Mouse (Mus musculus): ENCODE results near the gene Lpxn.

Lpxn gene

DNA sequence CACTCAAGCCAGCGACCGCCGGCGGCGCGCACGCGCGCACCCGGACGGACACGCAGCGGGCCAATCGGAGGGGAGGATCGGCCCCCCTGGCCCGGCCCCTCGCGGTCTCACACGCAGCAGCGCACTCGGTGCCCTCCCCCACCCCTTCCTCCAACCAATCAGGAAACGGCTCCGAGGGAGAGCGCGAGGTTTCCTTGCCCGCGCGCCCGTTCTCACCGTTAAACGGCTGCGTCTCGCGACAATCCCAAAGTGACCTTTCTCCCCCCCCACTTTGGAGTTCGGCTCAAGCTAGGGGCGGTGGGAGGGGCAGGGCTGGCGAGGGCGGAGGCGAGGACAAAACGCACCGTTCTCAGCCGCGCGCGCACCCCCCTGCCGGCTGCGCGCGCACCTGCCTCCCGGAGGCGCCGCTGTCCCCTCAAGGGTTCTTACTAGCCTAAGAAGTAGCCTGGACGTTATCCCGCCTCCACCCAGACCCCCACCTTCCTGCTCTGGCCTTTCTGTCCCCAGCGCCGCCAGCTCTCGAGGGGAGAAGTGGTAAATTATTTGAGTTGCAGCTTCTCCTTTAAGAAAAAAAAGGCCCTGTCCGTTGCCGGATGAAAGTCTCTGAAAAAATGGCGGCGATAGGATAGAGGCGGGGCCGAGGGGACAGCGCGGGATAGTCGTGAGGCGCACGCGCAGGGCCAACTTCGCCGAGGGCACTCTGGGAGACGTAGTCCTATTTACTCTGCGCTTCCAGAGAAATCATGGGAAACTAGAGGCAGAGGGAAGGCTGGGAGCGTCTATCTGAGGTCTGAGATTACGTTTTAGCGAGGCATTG is at the start of gene Lpxn, which contains the start of gene Zfp91:
Lpxn (plus strand) TSS at position 683 of the 817 bp plus-strand sequence.
Zfp91 (minus strand) TSS at position 616 of the 817 bp plus-strand sequence.
- in situ Hi-C loops (cut with MboI; ENCODE audit: unreplicated experiment in 2 of 2) = no loop called here

DNA sequence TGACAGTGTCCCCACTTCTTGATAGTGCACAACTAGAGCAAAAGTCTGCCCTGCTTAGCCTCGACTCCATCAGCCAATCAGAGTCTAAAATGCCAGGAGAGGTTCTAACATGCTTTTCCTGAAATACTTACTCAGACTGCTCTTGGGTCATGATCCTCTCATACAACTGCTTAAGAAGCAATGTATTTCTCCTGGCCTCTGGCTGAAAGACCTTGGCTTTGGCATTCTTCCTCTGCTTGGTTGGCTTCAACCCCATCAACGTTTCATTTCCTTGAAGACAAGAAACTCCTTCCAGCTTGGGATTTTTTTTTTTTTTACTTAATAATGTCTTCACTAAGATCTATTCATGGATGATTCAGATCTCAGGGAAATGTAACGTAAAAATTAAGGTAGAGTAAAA is 39.7 kb upstream of the Lpxn start:
- in situ Hi-C loops (cut with MboI; ENCODE audit: unreplicated experiment in 2 of 2) = no loop called here

DNA sequence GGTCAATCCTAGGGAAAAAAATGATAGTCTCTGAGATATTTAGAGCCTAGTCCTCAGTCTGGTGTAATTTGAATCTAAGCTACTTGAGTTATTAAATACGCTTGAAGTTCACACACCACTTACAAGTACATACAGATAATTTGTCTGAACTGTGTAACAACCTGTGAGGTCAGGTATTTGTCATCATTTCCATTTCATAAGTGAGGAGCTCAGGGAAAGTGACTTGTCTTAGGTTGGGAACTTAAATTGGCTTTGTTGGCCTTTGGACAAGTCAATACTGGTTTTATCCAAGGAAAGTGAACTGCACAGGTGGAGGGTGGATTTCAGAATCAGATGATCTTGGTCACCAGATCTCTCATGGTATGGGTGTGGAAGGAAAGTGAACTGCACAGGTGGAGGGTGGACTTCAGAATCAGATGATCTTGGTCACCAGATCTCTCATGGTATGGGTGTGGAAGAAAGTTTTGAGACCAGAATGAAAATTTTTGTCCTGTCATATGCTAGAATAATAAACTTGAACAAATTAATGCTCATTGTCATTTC is 37.0 kb upstream of the Lpxn start:
- in situ Hi-C loops (cut with MboI; ENCODE audit: unreplicated experiment in 2 of 2) = no loop called here

DNA sequence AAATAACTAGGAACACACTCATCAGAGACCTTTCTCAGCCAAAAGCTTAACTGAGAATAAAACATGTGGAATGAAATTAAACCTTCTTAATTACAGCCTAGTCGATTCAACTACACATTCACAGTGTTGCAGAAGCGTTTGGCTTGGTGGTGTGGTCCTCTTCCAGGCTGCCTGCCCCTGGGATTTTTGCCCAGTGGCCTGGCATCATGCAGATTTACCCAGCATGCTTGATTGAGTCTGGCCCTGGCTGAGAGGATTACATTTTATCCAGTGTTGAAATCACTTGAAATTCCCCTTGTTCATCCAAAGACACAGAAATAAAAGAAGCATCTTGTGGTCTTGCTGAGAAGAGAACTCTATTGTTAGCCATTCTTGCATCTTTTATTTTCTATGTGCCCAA is 36.3 kb upstream of the Lpxn start:
- in situ Hi-C loops (cut with MboI; ENCODE audit: unreplicated experiment in 2 of 2) = loop anchor here (5.0 kb wide), 2 partner anchors 58 to 63 kb away; no protein-coding TSS in a partner anchor

DNA sequence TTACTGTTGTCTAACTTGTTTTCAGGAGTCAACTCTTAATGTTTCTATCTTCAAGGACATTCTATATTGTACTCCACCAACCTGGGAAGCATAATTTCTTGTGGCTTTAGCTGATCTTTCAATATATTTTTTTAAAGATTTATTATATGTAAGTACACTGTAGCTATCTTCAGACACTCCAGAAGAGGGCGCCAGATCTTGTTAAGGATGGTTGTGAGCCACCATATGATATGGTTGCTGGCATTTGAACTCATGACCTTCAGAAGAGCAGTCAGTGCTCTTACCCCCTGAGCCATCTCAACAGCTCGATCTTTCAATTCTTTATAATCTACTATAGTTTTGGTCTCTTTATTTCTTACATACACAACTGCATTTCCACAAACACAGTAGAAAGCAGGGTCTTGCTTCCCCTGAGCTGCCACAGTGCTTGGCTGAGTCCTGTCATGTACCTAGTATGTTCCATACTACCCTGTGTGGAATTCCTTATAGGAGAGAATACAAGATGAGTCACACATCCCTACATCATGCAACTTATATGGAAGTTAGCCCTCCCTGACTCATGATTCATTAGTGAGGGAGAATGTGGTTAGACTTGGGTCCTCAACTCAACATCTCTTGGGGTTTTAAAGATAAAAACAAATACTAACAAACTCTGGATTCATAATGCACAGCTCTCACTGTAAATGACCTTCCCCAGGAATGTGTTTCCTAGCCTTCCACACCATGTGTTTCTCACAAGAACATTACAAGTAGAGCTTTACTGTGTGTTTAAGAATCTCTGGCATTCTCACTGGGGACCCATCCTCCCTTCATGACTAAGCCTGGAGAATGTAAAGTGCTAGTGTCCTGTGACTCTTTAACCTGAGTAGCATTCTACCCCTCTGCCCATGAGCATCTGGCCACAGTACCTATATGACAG is 33.5 kb upstream of the Lpxn start:
- in situ Hi-C loops (cut with MboI; ENCODE audit: unreplicated experiment in 2 of 2) = loop anchor here (5.0 kb wide), 2 partner anchors 55 to 60 kb away; no protein-coding TSS in a partner anchor

DNA sequence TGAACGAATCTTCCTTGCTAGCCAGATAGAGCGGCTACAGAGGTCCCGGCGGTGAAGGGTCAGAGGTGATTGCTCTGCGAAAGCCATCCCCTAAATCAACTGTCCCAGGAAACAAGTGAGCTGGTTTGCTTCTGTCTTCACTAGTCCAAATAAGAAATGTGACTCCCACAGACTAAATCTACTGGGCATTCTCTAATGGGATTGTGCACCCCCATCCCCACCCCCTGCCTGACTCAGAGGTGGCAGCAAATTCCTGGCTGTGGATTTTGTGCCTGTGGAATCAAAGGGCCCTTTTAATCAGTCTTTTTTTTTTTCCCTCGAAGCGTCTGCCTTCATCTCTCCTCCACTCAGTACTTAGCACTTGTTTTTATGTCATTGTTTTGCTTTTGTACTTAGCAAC is 30.7 kb upstream of the Lpxn start, which contains the start of gene Cntf:
Cntf (minus strand) TSS at position 325 of the 400 bp plus-strand sequence.
- in situ Hi-C loops (cut with MboI; ENCODE audit: unreplicated experiment in 2 of 2) = no loop called here

DNA sequence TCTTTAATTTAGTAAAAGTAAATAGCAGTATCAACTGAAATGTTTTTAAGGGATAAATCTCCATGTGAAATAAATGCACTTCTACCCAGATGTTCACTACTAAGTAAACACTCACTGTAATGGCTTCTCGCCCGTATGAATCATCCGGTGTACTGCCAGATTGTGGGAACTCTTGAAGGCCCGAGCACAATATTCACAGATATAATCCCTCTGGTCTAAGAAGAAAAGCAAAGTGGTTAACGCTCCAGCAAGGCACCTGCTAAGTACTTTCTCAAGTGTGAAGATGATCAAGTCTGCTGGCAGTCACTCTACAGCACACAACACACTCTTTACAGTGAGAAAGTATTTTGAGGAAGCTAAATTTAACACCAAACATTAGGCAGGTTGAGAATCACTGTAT is 25.1 kb upstream of the Lpxn start:
- in situ Hi-C loops (cut with MboI; ENCODE audit: unreplicated experiment in 2 of 2) = no loop called here

DNA sequence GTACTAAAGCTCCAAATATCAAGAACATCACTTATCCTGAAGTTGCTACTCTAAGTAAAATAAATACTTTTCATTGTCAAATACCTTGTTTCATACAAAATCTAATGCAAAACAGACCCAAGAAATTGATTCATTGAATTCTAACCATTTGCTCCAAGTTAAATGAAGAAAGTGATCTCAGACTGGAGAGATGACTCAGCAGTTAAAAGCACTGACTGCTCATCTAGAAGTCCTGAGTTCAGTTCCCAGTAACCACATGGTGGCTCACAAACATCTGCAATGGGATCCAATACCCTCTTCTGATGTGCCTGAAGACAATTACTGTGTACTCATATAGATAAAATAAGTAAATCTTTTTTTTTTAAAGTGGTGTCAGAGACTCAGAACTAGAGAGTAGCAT is 15.6 kb upstream of the Lpxn start:
- in situ Hi-C loops (cut with MboI; ENCODE audit: unreplicated experiment in 2 of 2) = no loop called here

DNA sequence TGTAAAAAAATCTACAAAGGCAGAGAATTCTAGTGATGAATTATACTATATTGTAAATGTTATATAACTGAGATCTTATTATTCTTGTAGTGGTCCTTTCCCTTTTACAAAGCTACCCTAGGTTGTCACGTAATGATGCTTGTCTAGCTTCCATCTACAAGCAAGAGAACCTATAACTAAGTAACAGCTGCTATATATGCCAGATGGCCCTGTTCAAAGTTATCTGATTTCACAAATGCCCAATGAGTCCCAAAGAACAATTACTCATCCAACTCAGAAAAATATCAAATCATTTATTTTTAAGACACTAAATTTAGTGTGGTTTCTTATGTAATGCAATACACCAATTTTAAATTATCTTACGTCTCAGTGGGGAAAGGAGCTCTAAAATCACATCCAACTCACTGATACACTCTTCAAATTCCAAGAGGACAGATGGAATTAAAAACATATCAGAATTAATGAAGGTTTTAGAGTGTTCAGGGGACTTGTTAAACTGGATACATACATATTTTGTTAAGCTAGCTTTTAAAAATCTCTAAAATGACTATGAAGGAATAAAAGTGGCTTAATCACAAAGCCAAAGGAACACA is 9.1 kb upstream of the Lpxn start:
- in situ Hi-C loops (cut with MboI; ENCODE audit: unreplicated experiment in 2 of 2) = no loop called here

DNA sequence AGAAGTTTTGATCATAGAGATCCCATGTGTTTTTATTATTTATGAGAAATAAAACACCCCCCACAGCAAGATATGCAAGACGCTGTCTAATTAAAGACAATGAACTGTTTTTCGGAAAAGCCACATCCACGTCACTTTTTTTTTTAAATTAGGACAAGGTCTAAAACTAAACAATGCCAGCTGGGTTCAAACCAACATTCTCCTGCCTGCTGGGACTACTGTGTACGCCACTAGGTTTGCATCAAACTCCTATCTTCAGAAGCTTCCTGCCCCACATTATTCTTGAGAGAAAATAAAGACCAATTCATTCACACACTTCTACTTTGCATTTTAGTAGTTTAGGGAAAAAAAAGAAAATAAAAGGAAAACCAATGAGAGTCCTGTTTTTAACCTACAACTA is 8.3 kb upstream of the Lpxn start:
- in situ Hi-C loops (cut with MboI; ENCODE audit: unreplicated experiment in 2 of 2) = no loop called here

DNA sequence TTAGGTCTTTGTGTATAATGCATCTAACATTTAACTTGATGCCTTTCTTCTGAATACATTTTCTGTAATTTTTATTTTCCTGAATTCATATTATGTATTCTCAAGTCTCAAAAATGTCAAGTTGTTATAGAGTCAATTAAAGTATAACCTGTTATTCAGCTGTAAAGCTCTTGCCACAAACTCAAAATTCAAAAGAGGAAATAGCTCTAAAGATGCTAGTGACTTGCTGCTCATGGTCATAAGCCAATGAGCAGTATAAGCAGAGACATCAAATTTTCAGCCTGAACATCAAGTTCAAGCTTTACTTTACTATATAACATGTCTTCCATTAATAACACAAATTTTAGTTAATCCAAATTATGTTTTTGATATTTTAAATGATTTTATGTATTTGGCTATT is 3.6 kb upstream of the Lpxn start:
- in situ Hi-C loops (cut with MboI; ENCODE audit: unreplicated experiment in 2 of 2) = loop anchor here in 1 of 2 experiments (5.0 kb wide), 1 partner anchor 780 kb away; no protein-coding TSS in a partner anchor

DNA sequence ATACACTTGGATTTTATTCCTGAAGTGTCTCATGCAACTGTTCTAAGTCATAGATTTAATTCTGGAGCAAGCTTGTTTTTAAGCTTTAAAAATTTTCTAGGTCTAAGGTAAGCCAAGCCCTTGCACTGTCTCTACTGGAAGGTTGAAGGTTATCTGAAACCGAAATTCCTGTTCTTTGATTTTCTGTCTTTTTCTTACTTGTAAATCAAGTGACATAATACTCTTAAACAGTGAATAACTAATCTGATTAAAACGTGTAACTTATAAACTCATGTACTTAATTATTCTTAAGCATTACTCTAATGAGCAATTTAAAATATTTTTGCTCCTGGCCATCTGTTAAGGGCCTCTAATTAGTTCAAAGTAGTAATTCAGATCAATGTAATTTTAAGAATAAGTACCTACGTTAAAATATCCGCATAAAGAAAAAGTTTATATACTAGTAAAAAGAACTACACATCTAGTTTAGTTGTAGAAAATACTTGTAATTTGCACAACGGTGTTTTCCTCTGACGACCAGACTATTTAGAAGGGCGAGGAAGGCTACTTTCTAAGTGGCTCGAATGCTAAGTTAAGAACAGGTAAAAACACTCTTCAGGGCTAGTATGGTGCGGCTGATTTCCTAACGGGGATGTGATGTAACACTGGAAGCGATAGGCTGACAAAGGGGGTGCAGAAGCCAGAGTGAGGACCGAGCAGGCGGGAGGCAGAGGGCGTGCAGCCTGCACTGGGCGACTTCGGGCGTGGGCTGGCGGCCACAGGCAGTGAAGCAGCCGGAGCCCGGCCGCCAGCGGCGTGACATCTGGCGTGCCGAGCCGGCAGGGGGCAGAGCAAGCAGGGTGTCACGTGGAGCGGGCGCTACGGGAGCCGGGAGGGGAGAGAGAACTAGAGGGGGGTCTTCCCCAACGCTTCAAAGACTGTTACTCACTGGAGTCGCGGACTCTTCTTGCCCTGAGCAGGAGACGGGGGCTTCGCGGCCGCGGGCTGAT is 1.6 kb upstream of the Lpxn start:
- in situ Hi-C loops (cut with MboI; ENCODE audit: unreplicated experiment in 2 of 2) = loop anchor here in 1 of 2 experiments (5.0 kb wide), 1 partner anchor 782 kb away; no protein-coding TSS in a partner anchor

DNA sequence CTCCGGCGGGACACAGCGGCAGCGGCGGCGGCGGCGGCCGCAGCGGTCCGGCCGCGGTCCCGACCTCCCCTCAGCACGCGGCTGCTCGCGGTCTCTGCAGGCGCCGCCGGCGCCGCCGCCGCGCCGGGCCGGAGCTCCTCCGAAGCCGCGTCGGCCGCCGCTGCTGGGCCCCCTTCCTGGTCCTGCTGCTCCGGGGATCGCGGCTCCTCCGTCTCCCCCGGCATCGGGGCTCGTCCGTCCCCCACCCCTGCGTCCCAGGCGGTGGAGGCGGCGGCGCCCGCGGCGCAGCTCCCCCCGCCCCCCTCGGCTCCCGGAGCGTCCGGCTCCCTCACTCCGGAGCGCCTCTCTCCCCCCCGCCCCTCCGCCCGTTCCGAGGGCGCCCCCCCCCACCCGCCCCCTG is 883 bp upstream of the Lpxn start:
- in situ Hi-C loops (cut with MboI; ENCODE audit: unreplicated experiment in 2 of 2) = no loop called here

DNA sequence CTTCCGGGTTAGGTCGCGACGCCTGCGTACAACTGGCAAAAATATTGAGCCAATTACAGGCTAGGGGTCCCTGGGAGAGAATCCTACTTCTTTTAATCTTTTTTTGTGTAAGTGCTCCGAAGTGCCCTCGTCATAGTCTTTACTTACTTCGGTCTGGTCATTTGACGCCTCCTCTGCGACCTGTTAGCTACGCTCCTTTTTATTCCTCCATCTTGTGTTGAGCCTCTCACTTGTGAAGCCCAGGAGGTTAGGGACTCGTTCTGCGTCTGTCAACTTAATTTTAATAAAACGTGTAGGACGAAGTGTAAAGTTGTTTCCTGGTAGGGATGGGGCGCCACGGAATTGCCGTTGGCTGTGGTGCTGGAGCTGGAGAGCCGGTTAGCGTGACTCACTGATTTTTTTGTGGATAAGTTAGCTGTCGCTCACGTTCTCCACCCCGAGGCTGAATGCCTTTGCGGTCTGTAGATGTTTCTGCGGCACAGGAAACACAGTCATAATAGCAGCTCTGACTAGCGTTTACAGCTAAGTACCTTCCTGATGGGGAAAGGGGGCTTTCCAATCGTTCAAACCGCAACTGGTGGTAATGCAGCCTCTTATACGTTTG is 437 bp downstream of the Lpxn start:
- in situ Hi-C loops (cut with MboI; ENCODE audit: unreplicated experiment in 2 of 2) = no loop called here

DNA sequence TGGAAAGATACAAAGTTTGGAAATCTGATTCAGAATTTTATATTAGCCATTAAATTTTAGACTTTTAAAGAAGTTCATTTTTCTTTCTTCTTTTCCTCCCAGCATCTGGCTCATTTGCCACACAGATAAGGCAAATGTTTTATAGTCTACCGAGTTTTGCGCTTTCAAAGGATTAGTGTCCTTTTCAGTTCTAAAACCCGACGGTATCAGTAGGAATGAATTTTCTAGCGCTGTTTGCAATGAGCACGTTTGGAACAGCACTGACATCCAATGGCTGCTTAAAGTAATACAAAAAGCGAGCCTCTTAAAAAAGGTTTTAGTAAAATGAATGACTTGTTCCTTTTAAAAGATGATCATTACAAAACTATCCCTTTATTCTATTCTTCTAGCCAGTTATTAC is 1.1 kb downstream of the Lpxn start:
- in situ Hi-C loops (cut with MboI; ENCODE audit: unreplicated experiment in 2 of 2) = no loop called here

DNA sequence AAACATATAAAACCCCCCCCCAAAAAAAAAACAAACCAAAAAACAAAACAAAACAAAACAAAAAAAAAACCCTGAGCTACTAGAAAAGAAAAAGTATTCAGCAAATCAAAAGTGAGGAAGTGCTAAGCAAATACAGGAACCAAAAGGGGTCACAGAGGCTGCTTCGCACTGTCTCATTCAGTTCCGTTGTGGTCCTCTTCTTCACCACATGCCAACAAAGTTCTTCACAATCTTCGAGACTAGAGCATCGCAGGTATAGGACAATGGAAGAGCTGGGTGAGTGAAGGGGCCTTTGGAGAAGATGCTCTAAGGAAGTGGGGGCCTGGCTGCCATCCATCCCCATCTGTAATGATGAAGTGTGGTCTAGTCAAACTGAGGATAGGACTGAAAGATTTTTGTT is 2.4 kb downstream of the Lpxn start:
- in situ Hi-C loops (cut with MboI; ENCODE audit: unreplicated experiment in 2 of 2) = no loop called here

DNA sequence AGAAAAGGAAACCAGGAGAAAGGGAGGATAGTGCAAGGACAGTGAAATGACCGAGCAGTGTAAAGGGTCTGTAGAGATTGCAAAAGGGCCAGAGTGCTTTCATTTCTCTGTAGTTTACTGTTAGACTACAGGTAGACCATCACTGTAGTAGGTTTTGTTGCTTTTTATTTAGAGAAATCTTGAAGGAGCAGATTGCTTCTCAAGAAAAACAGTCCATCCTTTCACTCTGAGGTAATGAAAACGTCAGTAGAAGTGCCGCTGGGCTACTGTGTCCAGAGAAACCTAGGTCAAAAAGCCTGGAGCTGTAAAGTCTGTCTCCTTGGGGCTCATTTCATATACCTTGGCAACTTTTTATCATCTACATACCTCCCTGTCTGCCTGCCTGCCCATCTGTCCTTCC is 3.1 kb downstream of the Lpxn start:
- in situ Hi-C loops (cut with MboI; ENCODE audit: unreplicated experiment in 2 of 2) = no loop called here

DNA sequence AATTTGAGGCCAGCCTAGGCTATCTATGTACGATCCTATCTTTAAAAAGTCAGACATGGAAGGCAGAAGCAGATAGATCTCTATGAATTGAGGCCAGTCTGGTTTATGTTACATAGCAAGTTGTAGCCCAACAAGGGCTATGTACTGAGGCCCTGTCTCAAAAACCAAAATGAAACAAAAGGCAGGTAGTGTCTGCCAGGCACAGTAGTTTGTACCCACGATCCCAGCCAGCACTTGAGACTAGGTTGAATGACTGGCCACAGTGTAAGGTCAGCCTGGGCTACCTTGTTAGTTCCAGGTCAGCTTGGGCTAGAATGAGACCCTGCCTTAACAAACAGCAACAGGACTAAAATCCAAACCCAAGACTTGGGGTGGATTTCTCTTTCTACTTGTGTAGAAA is 4.6 kb downstream of the Lpxn start:
- in situ Hi-C loops (cut with MboI; ENCODE audit: unreplicated experiment in 2 of 2) = loop anchor here (5.0 to 25.0 kb wide), 4 partner anchors 328 to 1787 kb away; partner anchors contain the start of genes Mrpl16 (in 2 of the 2) and Tle4 (in 1 of the 2)

DNA sequence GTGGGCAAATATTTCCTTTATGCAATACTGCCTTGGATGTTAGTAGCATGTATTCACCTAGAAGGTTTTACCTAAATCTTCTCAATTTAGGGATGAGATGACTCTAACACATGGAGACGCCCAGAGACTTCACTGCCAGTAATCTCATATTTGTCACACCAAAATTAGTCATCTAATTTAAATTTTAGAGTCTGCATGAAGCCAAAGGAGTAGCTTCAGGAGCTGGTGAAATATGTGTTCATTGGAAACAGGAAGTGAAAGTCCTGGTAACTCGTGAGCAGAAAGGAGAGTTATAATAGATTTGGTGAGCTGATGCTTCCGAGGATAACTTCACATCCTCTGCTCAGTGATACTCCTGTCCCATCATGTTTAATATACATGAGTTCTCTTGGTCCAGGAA is 5.1 kb downstream of the Lpxn start:
- in situ Hi-C loops (cut with MboI; ENCODE audit: unreplicated experiment in 2 of 2) = loop anchor here (5.0 to 25.0 kb wide), 4 partner anchors 329 to 1786 kb away; partner anchors contain the start of genes Mrpl16 (in 2 of the 2) and Tle4 (in 1 of the 2)

Measured in v-Abl transformed pro-B cells (cell line).